Mouse (Mus musculus) kidney, postnatal 36 days (tissue): Measurements from ENCODE around the gene Zfp91.
A peak's percentile ranks its signal among the peaks of the same experiment; 100 is the strongest.

Experiments
- DNase-seq, 2 experiments: peaks; one replicate each; pipeline ENCODE4 v3.0.0; 2021 to 2022; ENCODE audit warnings: mixed read lengths in 2 of 2

Gene Zfp91

GRCm38 (mm10) chr19:12792374-12792773, 3.6 kb downstream of the Zfp91 start:
- no peak for DNase-seq

GRCm38 (mm10) chr19:12787721-12788120, 8.2 kb downstream of the Zfp91 start:
- no peak for DNase-seq

- no peak for DNase-seq
Observed at GRCm38 (mm10) chr19:12786803-12787395, 9.0 kb downstream of the Zfp91 start.

- DNase-seq, result no peak
Observed at GRCm38 (mm10) chr19:12780437-12780836, 15.5 kb downstream of the Zfp91 start.

- DNase-seq, result no peak
Observed at GRCm38 (mm10) chr19:12770888-12771287, 25.0 kb downstream of the Zfp91 start.

- peak; percentile 6 to 16 for DNase-seq
Observed at GRCm38 (mm10) chr19:12765308-12765707, 30.6 kb downstream of the Zfp91 start, which contains the start of gene Cntf. Gene Cntf (minus strand): TSS chr19:12765632.

- DNase-seq, result peak; percentile 12 to 38
Observed at GRCm38 (mm10) chr19:12762212-12763130, 33.5 kb downstream of the Zfp91 start.

GRCm38 (mm10) chr19:12759656-12760055, 36.3 kb downstream of the Zfp91 start:
- peak; percentile 46 to 68 for DNase-seq

GRCm38 (mm10) chr19:12758936-12759478, 36.9 kb downstream of the Zfp91 start:
- DNase-seq, result no peak

- DNase-seq, result no peak
Observed at GRCm38 (mm10) chr19:12756286-12756685, 39.6 kb downstream of the Zfp91 start.

- DNase-seq, result no peak
Observed at GRCm38 (mm10) chr19:12731950-12732349, 64.0 kb downstream of the Zfp91 start.

- no peak for DNase-seq
Observed at GRCm38 (mm10) chr19:12731036-12731435, 64.9 kb downstream of the Zfp91 start.

- DNase-seq, result no peak
Observed at GRCm38 (mm10) chr19:12725851-12726250, 70.1 kb downstream of the Zfp91 start.

GRCm38 (mm10) chr19:12722308-12722707, 73.6 kb downstream of the Zfp91 start:
- peak; percentile 50 to 85 for DNase-seq

GRCm38 (mm10) chr19:12721596-12721995, 74.3 kb downstream of the Zfp91 start:
- DNase-seq, result peak in 1 of 2 experiments; percentile 46

- DNase-seq, result peak in 1 of 2 experiments; percentile 60
Observed at GRCm38 (mm10) chr19:12720919-12721318, 75.0 kb downstream of the Zfp91 start.

- DNase-seq, result peak in 1 of 2 experiments; percentile 56
Observed at GRCm38 (mm10) chr19:12720463-12720862, 75.5 kb downstream of the Zfp91 start.

- DNase-seq, result no peak
Observed at GRCm38 (mm10) chr19:12719189-12719588, 76.7 kb downstream of the Zfp91 start.
